In the genomic region with DNA sequence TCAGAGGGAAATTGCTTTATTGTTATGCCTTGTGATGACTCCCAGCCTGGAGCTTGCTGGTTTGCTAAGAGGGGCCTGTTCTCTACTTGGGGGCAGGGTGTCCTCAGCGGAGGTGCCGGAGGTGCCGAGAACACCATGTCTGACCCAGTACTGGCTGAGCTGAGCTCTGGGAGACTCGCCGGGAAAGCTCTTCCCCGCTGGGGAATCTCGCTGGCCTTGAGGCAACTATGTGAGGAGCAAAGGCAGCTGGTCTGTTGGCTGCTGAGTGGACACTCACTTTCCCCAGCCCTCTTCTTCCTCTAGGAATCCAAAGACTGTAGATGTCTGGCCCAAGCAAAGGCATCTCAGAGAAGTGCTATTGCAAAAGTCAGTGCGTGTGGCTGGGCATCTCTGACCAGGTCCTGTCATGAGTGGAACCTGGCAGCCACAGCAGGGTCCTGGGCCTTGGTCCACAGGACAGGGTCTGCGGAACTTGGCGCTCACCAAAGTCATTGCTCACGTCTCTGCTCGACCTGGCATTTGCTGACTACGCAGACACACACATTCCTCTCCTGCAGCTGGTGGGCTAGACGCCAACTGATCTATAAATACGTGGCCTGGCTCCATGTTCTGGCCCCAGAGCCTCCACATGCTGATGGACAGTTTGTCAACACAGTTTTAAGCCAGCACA, we compare ENCODE assay signal across 11 mouse cellular contexts. TPM values are rescaled to one million over a fixed set of nuclear protein-coding genes. Genes with fewer than 3 reads are reported as not detected.
DNase-seq lines count a peak whose midpoint lies in the region; ATAC-seq and TF ChIP-seq lines count a peak whose summit lies in the region.
"Had no signal": no experiment of that assay in that cellular context is flagged by ENCODE, and none has a peak within 500 bp of the region (broad histone marks: within the 10 kb centered on the region; RNA-seq: fewer than 3 reads in every experiment).

No protein-coding gene starts in this region.

- 0 out of 2 replicates have a peak, but pooled peaks cover 2% of the 10 kb centered on the region for H3K36me3 ChIP-seq in heart, embryonic 12.5 days
- H3K36me3 ChIP-seq in lung, embryonic 14.5 days (ENCODE audit: insufficient read depth): no peaks in the 10 kb centered on the region
- H3K36me3 ChIP-seq: limb, embryonic 13.5 days had no signal

- H3K4me1 ChIP-seq in heart, embryonic 12.5 days (replicated peaks): peaks cover 87% of the 10 kb centered on the region
- peaks cover 15% of the 10 kb centered on the region for H3K4me1 ChIP-seq in lung, embryonic 14.5 days (ENCODE audit: insufficient read depth)

- no peak overlapping the region for H3K4me3 ChIP-seq in heart, embryonic 12.5 days
- no peak overlapping the region for H3K4me3 ChIP-seq in lung, embryonic 14.5 days (ENCODE audit: low read depth, low read length)
- H3K4me3 ChIP-seq: limb, embryonic 13.5 days had no signal

- H3K9me3 ChIP-seq in heart, embryonic 12.5 days (replicated peaks): no peaks in the 10 kb centered on the region
- H3K9me3 ChIP-seq in lung, embryonic 14.5 days (ENCODE audit: low read depth, low read length): no peaks in the 10 kb centered on the region
- H3K9me3 ChIP-seq: limb, embryonic 13.5 days had no signal

- no peak for ATAC-seq in heart, embryonic 12.5 days (ENCODE audit: insufficient number of reproducible peaks, low FRiP score)
- ATAC-seq in lung, embryonic 14.5 days (ENCODE audit: insufficient read depth): peak; percentile 50
- no peak for ATAC-seq in megakaryocyte progenitor cell, adult 5-6 weeks (replicated peaks; ENCODE audit: poor library complexity)

- 0 out of 2 replicates have a peak overlapping the region, but pooled peaks have one; percentile 3 for H3K4me2 ChIP-seq in heart, embryonic 12.5 days
- H3K4me2 ChIP-seq in lung, embryonic 14.5 days: no peak overlapping the region
- H3K4me2 ChIP-seq: limb, embryonic 13.5 days had no signal

- no peak overlapping the region for H3K9ac ChIP-seq in heart, embryonic 12.5 days
- H3K9ac ChIP-seq in lung, embryonic 14.5 days: no peak overlapping the region
- H3K9ac ChIP-seq: limb, embryonic 13.5 days had no signal

- no peaks in the 10 kb centered on the region for H3K27me3 ChIP-seq in heart, embryonic 12.5 days (replicated peaks)
- H3K27me3 ChIP-seq in lung, embryonic 14.5 days (ENCODE audit: insufficient read depth, low read length): no peaks in the 10 kb centered on the region
- H3K27me3 ChIP-seq: limb, embryonic 13.5 days had no signal

- peak overlapping the region; percentile 82 for H3K27ac ChIP-seq in heart, embryonic 12.5 days (ENCODE audit: poor library complexity, severe bottlenecking)
- peak overlapping the region; percentile 76 for H3K27ac ChIP-seq in lung, embryonic 14.5 days (ENCODE audit: low read depth)
- H3K27ac ChIP-seq: limb, embryonic 13.5 days had no signal

- no peak for TF ChIP-seq CTCF in lung, embryonic 14.5 days (IDR thresholded peaks at IDR 0.05; ENCODE audit: low read depth)

- DNase-seq in cerebellum, postnatal 25 days: peak; percentile 28 to 30
- no peak for DNase-seq in cerebellum, adult 9-10 months
- DNase-seq in adrenal gland, postnatal 25 days: peak; percentile 29
- DNase-seq in lung, embryonic 14.5 days: peak; percentile 82
- DNase-seq in spleen, adult 12 weeks (ENCODE audit: low spot score): no peak
- DNase-seq in thymus, postnatal 36 days: no peak

- WGBS in heart, embryonic 12.5 days: 50% methylated on average over 15 of the region's 15 CpGs
- WGBS in lung, embryonic 14.5 days: 48% methylated on average over 15 of the region's 15 CpGs

RNA-seq across cellular contexts. Expression of a gene that starts 41.2 kb away (rescaled TPM):
- 324 and 373 TPM in 2 replicates for total RNA-seq in adrenal gland, postnatal 25 days (2021)
- polyA plus RNA-seq in heart, embryonic 12.5 days (2016; fragmentation: Nextera tagmentation; extraction: Ambion mirVana): 0.15 and 0.28 TPM in 2 replicates
- polyA plus RNA-seq in lung, embryonic 14.5 days (2014; fragmentation: Nextera tagmentation; extraction: Ambion mirVana): 0.20 and 0.75 TPM in 2 replicates
- total RNA-seq in megakaryocyte progenitor cell, adult 5-6 weeks (2015): not detected in 2 replicates
- total RNA-seq in megakaryocyte progenitor cell, adult 5-6 weeks (2017): not detected in 2 replicates
- total RNA-seq: CH12.LX had no signal
- polyA plus RNA-seq: spleen, adult 2 months had no signal

RNA-seq across cellular contexts. Expression of a gene that starts 41.9 kb away (rescaled TPM):
- total RNA-seq in adrenal gland, postnatal 25 days (2021): 8.3 and 17.7 TPM in 2 replicates
- 19.0 and 22.5 TPM in 2 replicates for polyA plus RNA-seq in heart, embryonic 12.5 days (2016; fragmentation: Nextera tagmentation; extraction: Ambion mirVana)
- polyA plus RNA-seq in lung, embryonic 14.5 days (2014; fragmentation: Nextera tagmentation; extraction: Ambion mirVana): 23.6 and 25.0 TPM in 2 replicates
- not detected in 2 replicates for total RNA-seq in megakaryocyte progenitor cell, adult 5-6 weeks (2015)
- total RNA-seq in megakaryocyte progenitor cell, adult 5-6 weeks (2017): not detected in 2 replicates
- total RNA-seq: CH12.LX had no signal

Comparison
In these comparisons a context has a peak if more than half of its experiments do, and no peak if none do; other contexts are left out.
1. DNase-seq: peak in cerebellum, postnatal 25 days (2 of 2), adrenal gland, postnatal 25 days (single experiment) and lung, embryonic 14.5 days (single experiment); none in cerebellum, adult 9-10 months (single experiment), spleen, adult 12 weeks (single experiment) and thymus, postnatal 36 days (0 of 2).
2. RNA of a gene that starts 41.2 kb away (total RNA-seq): 324 to 373 TPM in adrenal gland, postnatal 25 days; not detected in megakaryocyte progenitor cell, adult 5-6 weeks; every median in the first group is over 100 times any median in the second.